Mouse (Mus musculus) erythroblast, embryonic 14.5 days (primary cell): ENCODE measurements around the gene Ttyh2.

Source experiments
- GATA1 ChIP-seq: IDR thresholded peaks from 2 replicates; pipeline ENCODE4 v1.6.1; 2012; ENCODE audit warnings: low read length, inconsistent platforms, mixed read lengths
- TAL1 ChIP-seq: IDR thresholded peaks from 3 replicates; pipeline ENCODE4 v1.6.1; 2012; ENCODE audit warnings: low read length, inconsistent platforms, mixed read lengths

DNA sequence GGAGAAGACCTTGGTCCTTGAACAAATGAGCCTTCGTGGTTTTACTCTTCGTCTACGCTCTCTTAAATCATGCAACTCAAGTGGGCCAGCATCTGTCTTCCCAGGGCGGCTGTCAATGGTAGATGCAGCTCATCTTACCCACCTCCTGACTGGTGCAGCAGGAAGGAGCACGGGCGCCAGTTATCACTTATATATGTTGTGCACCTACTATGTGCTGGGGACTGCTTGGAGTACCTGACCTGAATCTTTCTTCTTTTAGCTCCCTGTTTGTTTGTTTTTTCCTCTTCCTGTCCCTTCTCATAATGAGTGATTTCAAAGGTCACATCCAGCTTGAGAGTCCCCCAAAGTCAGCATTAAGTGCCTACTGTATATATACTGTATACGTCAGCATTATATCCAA is 11.1 kb upstream of the Ttyh2 start:
- no peak for TF ChIP-seq TAL1
- no peak for TF ChIP-seq GATA1
